Mouse (Mus musculus) stomach, postnatal 0 days (tissue): ENCODE results near the gene Wfdc3.

Experiments used
- CTCF ChIP-seq: IDR thresholded peaks from 2 replicates; pipeline ENCODE4 v1.5.1; 2016; ENCODE audit warnings: antibody characterized with exemption, low read depth, mild to moderate bottlenecking, moderate library complexity
- EP300 ChIP-seq: optimal IDR thresholded peaks from 2 replicates; pipeline ENCODE3; 2016; ENCODE audit warnings: antibody characterized with exemption

DNA sequence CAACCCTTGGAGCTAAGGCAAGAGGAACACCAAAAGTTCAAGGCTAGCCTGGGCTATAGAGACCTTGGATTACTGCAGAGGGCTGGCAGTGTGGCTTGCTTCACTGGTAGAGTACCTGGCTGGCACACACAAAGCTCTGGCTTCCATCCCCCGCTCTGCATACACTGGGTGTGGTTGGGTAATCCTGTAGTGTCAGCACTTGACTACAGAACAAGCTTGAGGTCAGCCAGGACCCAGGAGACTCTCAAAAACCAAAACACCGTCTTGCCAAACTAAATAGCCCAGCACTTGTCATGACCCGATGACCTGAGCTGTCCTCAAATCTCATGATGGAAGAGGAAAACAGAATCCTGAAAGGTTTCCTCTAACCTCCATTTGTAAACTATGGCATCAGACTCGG is 44.7 kb upstream of the Wfdc3 start:
- TF ChIP-seq EP300: no peak
- no peak for TF ChIP-seq CTCF
